Mouse (Mus musculus) forebrain, embryonic 14.5 days (tissue): ENCODE data around the gene Gm17542. TPM values are rescaled to one million over a fixed set of nuclear protein-coding genes. Genes with fewer than 3 reads are reported as not detected.

Experiments used
- polyA plus RNA-seq: library from polyadenylated mRNA; unstranded; fragments of >200 nt; fragmentation: Nextera tagmentation; extraction: Ambion mirVana; gene quantifications from 2 replicates; pipeline ENCODE4 v1.2.1, GENCODE M21; 2014

The Gm17542 gene
- polyA plus RNA-seq, 1 experiment from 2014 or later = not detected

Other genes with a start within 250 kb of the Gm17542 start
- gene Ccdc138, start 220.3 kb downstream of the Gm17542 start, polyA plus RNA-seq = 6.0 and 7.7 TPM in 2 replicates
- gene Edar, start 42.6 kb downstream of the Gm17542 start, polyA plus RNA-seq = 0.89 and 0.98 TPM in 2 replicates
- gene Sh3rf3, start 95.1 kb upstream of the Gm17542 start, polyA plus RNA-seq = 5.8 and 10.3 TPM in 2 replicates